ENCODE assay signal across 9 mouse cellular contexts in the genomic region with DNA sequence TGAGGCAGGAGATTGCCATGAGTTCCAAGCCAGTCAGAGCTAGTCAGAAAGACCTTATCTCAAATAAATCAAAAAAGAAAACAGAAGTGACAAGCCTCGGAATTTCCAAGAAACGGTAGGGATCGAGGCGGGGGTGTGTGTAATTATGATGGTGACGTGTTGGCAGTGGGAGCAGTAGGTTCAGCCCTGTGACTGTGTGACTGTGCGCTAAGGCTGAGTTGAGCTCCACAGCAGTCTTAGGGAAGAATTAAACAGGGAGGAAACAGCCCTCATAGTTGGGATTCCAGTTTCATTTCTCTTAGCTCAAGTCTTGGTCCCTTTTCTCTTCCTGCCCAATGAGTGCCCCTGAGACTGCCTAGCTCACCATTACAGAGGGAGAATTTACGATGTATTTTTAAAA.
A peak's percentile ranks its signal among the peaks of the same experiment; 100 is the strongest.
DNase-seq lines count a peak whose midpoint lies in the region; ATAC-seq and TF ChIP-seq lines count a peak whose summit lies in the region.
"Had no signal": no experiment of that assay in that cellular context is flagged by ENCODE, and none has a peak within 500 bp of the region (broad histone marks: within the 10 kb centered on the region; RNA-seq: fewer than 3 reads in every experiment).

No protein-coding gene starts in this region.

- no peak for TF ChIP-seq POLR2A in thymus, adult 2 months (IDR thresholded peaks at IDR 0.05; ENCODE audit: control insufficient read depth, extremely low read depth, insufficient read depth, low read length, poor library complexity)

- 19% methylated on average over 7 of the region's 7 CpGs for WGBS in intestine, embryonic 14.5 days
- 17% methylated on average over 7 of the region's 7 CpGs for WGBS in lung, embryonic 15.5 days
- WGBS in thymus, adult 2 months = 30% methylated on average over 7 of the region's 7 CpGs

- no peaks in the 10 kb centered on the region for H3K27me3 ChIP-seq in G1E (ENCODE audit: insufficient read depth, low read length)
- H3K27me3 ChIP-seq in intestine, embryonic 14.5 days (replicated peaks; ENCODE audit: control insufficient read depth, insufficient read depth, low read length) = no peaks in the 10 kb centered on the region
- no peaks in the 10 kb centered on the region for H3K27me3 ChIP-seq in lung, embryonic 15.5 days
- no peaks in the 10 kb centered on the region for H3K27me3 ChIP-seq in thymus, adult 2 months (ENCODE audit: control insufficient read depth, insufficient read depth, low read length)

- H3K36me3 ChIP-seq in G1E (replicated peaks) = peaks cover 29% of the 10 kb centered on the region
- H3K36me3 ChIP-seq in intestine, embryonic 14.5 days (ENCODE audit: control insufficient read depth, insufficient read depth, low read length) = no peaks in the 10 kb centered on the region
- no peaks in the 10 kb centered on the region for H3K36me3 ChIP-seq in lung, embryonic 15.5 days
- no peaks in the 10 kb centered on the region for H3K36me3 ChIP-seq in thymus, adult 2 months (ENCODE audit: control insufficient read depth, insufficient read depth, low read length)

- H3K4me2 ChIP-seq in intestine, embryonic 14.5 days (ENCODE audit: low read length) = peak overlapping the region; percentile 18; the same call in 1 of the 2 replicates
- H3K4me2 ChIP-seq in lung, embryonic 15.5 days = no peak overlapping the region
- H3K4me2 ChIP-seq: midbrain, embryonic 11.5 days had no signal

- peak overlapping the region; percentile 51; the same call in 1 of the 2 replicates for H3K4me3 ChIP-seq in G1E (ENCODE audit: low read depth, low read length)
- H3K4me3 ChIP-seq in intestine, embryonic 14.5 days (ENCODE audit: low read depth, low read length) = no peak overlapping the region
- H3K4me3 ChIP-seq in lung, embryonic 15.5 days = no peak overlapping the region
- H3K4me3 ChIP-seq in thymus, adult 2 months (ENCODE audit: control insufficient read depth, insufficient read depth, low read length) = no peak overlapping the region

- H3K9me3 ChIP-seq in G1E (replicated peaks) = no peaks in the 10 kb centered on the region
- no peaks in the 10 kb centered on the region for H3K9me3 ChIP-seq in intestine, embryonic 14.5 days (ENCODE audit: control insufficient read depth, low read length)
- H3K9me3 ChIP-seq in lung, embryonic 15.5 days = no peaks in the 10 kb centered on the region

- DNase-seq in G1E (ENCODE audit: low spot score) = no peak
- peak; percentile 29 for DNase-seq in c-Kit-positive CD71-positive TER-119-positive erythroid progenitor cells, embryonic 14.5 days (ENCODE audit: low spot score)
- no peak for DNase-seq in intestine, embryonic 14.5 days (ENCODE audit: low spot score)
- DNase-seq in thymus, adult 2 months = no peak
- no peak for DNase-seq in thymus, postnatal 4 days
- DNase-seq in MN1 (ENCODE audit: low spot score) = no peak
- no peak for DNase-seq in embryo, embryonic 10 days (ENCODE audit: low spot score)

- peak; percentile 59 for ATAC-seq in G1E (ENCODE audit: extremely low read depth, insufficient number of reproducible peaks, low FRiP score, poor library complexity, severe bottlenecking)
- no peak for ATAC-seq in intestine, embryonic 14.5 days (replicated peaks; ENCODE audit: low FRiP score, low TSS enrichment, low read depth)
- ATAC-seq in lung, embryonic 15.5 days (ENCODE audit: borderline replicate concordance, extremely low read depth, low FRiP score, low TSS enrichment) = peak; percentile 71; the same call in 1 of the 2 replicates

- peak overlapping the region; percentile 52; the same call in 1 of the 2 replicates for H3K27ac ChIP-seq in intestine, embryonic 14.5 days (ENCODE audit: low read depth)
- peak overlapping the region; percentile 21; the same call in 1 of the 2 replicates for H3K27ac ChIP-seq in lung, embryonic 15.5 days
- H3K27ac ChIP-seq in thymus, adult 2 months (ENCODE audit: control insufficient read depth, insufficient read depth, low read length) = no peak overlapping the region

- peaks cover 68% of the 10 kb centered on the region for H3K4me1 ChIP-seq in G1E (ENCODE audit: insufficient read depth, low read depth, low read length)
- peaks cover 26% of the 10 kb centered on the region for H3K4me1 ChIP-seq in intestine, embryonic 14.5 days (replicated peaks; ENCODE audit: control insufficient read depth, insufficient read depth, low read length)
- H3K4me1 ChIP-seq in lung, embryonic 15.5 days = peaks cover 39% of the 10 kb centered on the region
- no peaks in the 10 kb centered on the region for H3K4me1 ChIP-seq in thymus, adult 2 months (replicated peaks; ENCODE audit: control insufficient read depth, insufficient read depth, low read length)

- TF ChIP-seq CTCF in G1E (IDR thresholded peaks at IDR 0.05; ENCODE audit: low read depth, low read length) = no peak
- TF ChIP-seq CTCF in thymus, adult 2 months (IDR thresholded peaks at IDR 0.05; ENCODE audit: borderline replicate concordance, control insufficient read depth, extremely low read depth, insufficient read depth, low read length, poor library complexity) = no peak

- no peak overlapping the region for H3K9ac ChIP-seq in intestine, embryonic 14.5 days (ENCODE audit: low read length)
- no peak overlapping the region for H3K9ac ChIP-seq in lung, embryonic 15.5 days
